Mouse (Mus musculus): ENCODE measurements around the gene Tmem120b.

DNA sequence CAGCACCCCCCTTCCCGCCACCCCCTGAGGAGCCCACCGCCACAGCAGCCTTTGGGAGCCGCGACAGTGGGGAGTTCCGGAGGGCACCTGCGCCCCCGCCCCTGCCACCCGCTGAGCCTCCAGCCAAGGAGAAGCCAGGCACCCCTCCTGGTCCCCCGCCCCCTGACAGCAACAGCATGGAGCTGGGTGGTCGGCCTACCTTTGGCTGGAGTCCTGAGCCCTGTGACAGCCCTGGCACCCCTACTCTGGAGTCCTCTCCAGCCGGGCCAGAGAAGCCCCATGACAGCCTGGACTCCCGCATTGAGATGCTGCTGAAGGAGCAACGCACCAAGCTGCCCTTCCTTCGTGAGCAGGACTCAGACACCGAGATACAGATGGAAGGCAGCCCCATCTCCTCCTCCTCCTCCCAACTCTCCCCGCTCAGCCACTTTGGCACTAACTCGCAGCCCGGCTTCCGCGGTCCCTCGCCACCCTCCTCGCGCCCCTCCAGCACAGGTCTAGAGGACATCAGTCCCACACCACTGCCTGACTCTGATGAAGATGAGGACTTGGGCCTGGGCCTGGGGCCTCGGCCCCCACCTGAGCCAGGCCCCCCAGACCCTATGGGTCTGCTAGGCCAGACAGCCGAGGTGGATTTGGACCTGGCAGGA lies 80.0 kb downstream of the Tmem120b start:
- TF ChIP-seq POLR2A (IDR thresholded peaks at IDR 0.05; ENCODE audit: borderline replicate concordance, control insufficient read depth, low read depth, low read length) (no peak), CTCF (IDR thresholded peaks at IDR 0.05; ENCODE audit: control insufficient read depth, insufficient read depth, low read length) (no peak)
